25 mouse cellular contexts compared by ENCODE assay signal in the genomic region with DNA sequence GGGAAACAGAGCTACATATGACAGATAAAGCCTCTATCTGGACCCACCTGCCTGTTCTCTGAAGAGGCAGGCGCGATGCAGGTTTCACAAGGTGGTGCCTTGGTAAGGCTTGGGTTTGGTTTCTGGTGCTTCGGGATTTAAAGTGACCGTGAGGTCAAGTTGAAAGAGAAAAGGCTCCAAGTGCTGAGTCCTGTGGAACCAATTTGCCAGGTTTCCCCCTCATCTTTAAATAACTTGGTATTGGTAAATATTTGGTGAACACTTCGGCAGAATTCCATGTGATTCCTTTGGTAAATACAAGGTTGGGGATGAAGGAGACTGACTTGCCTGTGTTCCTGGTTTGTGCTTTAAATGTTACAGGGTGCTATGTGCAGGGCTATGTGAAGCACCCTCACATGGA.
"Had no signal": no experiment of that assay in that cellular context is flagged by ENCODE, and none has a peak within 500 bp of the region (broad histone marks: within the 10 kb centered on the region; RNA-seq: fewer than 3 reads in every experiment).

No protein-coding gene starts in this region.

- H3K4me3 ChIP-seq: heart, adult 2 months; heart, embryonic 13.5 days; heart, embryonic 15.5 days; hindbrain, embryonic 13.5 days; hindbrain, embryonic 15.5 days; kidney, embryonic 15.5 days; limb, embryonic 10.5 days; limb, embryonic 12.5 days had no signal

- H3K27me3 ChIP-seq: hindbrain, embryonic 13.5 days; hindbrain, embryonic 15.5 days; limb, embryonic 12.5 days had no signal

- H3K9ac ChIP-seq: forebrain, postnatal 0 days; heart, embryonic 13.5 days; heart, embryonic 15.5 days; hindbrain, embryonic 13.5 days; hindbrain, embryonic 15.5 days; kidney, embryonic 15.5 days; limb, embryonic 12.5 days had no signal

- H3K9me3 ChIP-seq: heart, embryonic 13.5 days; heart, embryonic 15.5 days; hindbrain, embryonic 13.5 days; hindbrain, embryonic 15.5 days; kidney, embryonic 15.5 days; limb, embryonic 10.5 days; limb, embryonic 12.5 days had no signal

- ATAC-seq: forebrain, postnatal 0 days; hindbrain, postnatal 0 days; intestine, embryonic 16.5 days had no signal

- H3K36me3 ChIP-seq: heart, embryonic 13.5 days; heart, embryonic 15.5 days; hindbrain, embryonic 13.5 days; hindbrain, embryonic 15.5 days; kidney, embryonic 15.5 days; limb, embryonic 10.5 days; limb, embryonic 12.5 days had no signal

- H3K27ac ChIP-seq: heart, adult 2 months; heart, embryonic 13.5 days; heart, embryonic 15.5 days; hindbrain, embryonic 13.5 days; hindbrain, embryonic 15.5 days; hindbrain, postnatal 0 days; kidney, embryonic 15.5 days; kidney, postnatal 0 days; limb, embryonic 10.5 days; limb, embryonic 12.5 days had no signal

- H3K4me1 ChIP-seq: hindbrain, embryonic 15.5 days had no signal

- H3K4me2 ChIP-seq: heart, embryonic 11.5 days; heart, embryonic 13.5 days; heart, embryonic 15.5 days; hindbrain, embryonic 13.5 days; hindbrain, embryonic 15.5 days; kidney, embryonic 15.5 days; limb, embryonic 12.5 days had no signal

- DNase-seq: forebrain, postnatal 0 days; gastrocnemius, postnatal 14 days; gastrocnemius, postnatal 36 days; heart, adult 11 months; heart, adult 2 months; heart, postnatal 14 days; heart, postnatal 36 days; kidney, adult 11 months; kidney, adult 2 months; kidney, adult 9 months; kidney, postnatal 14 days; kidney, postnatal 36 days; layer of hippocampus, adult 9-11 months; layer of hippocampus, postnatal 36 days had no signal
